Mouse (Mus musculus) adrenal gland, adult (tissue): ENCODE results near the gene Bcar1.

Source experiments
- DNase-seq, 2 experiments: peaks; one replicate each; pipeline ENCODE4 v3.0.0; 2022 to 2023; ENCODE audit warnings: low spot score in 1 of 2; ENCODE audit not compliant: inconsistent age in 2 of 2

Bcar1 gene

GRCm38 (mm10) chr8:111740301-111740711, 3.3 kb downstream of the Bcar1 start:
- DNase-seq, result peak in 1 of 2 experiments; percentile 76

DNA sequence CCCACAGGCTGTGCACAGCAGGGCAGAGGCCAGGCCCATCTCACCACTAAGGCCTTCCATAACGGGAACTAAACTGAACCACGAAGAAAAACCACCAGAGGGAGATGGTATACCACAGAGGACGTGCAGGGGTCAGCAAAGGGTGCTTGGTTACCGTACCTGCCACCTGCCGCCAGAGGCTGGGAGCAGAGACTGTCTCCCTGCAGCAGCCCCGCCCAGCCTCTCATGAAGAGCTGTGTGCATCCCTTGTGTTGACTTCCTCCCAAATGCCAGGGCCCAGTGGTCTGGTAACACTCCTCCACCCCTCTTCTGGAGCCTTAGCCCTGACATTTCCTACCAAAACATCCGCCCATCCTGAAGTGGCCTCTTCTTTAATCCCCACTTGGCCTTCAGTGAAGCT, 4.0 kb downstream of the Bcar1 start:
- peak in 1 of 2 experiments; percentile 65 for DNase-seq

DNA sequence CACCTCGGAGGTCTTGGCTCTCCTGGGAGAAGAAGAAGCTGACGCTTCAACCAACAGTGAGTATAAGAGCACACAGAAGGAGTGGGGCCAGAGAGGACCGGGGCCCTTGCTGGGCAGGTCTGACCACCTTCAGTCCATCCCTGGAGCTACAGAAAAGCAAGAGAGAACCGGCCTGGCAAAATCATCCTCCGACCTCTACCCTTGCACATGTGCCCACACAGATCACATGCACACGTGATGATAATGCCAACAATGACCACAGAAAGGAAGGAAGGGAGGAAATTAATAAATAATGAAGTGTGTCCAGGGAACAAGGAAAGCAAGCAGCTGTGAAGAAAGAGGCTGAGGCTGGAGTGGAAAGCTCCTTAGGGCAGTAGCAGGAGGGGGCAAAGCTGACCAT, 4.7 kb downstream of the Bcar1 start:
- DNase-seq, result peak in 1 of 2 experiments; percentile 49

- peak; percentile 45 to 73 for DNase-seq
Observed at GRCm38 (mm10) chr8:111736321-111736720, 7.3 kb downstream of the Bcar1 start.

DNA sequence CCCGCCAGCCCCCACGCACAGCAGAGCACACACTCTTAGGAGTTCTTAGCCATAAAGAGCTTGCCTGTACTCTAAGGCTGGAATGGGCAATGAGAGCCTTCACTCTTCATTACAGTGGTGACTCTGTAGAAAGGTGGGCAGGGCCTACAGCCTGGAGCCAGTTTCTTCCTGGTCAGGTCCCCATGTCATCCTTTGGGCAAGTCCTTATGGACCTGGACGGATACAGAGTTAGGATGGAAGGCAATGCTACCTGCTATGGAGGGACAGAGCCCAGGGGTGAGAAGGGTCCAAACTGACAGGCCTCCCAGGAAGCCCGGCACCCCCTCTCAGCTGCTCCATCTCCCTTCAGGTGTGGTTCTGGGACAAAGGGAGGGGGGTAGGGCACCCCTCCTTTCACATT, 7.8 kb downstream of the Bcar1 start:
- DNase-seq, result no peak

- peak; percentile 70 to 80 for DNase-seq
Observed at GRCm38 (mm10) chr8:111735335-111735761, 8.3 kb downstream of the Bcar1 start.

- DNase-seq, result peak; percentile 18 to 71
Observed at GRCm38 (mm10) chr8:111734244-111734960, 9.2 kb downstream of the Bcar1 start.

- DNase-seq, result peak in 1 of 2 experiments; percentile 28
Observed at GRCm38 (mm10) chr8:111733581-111734243, 9.9 kb downstream of the Bcar1 start.

GRCm38 (mm10) chr8:111732406-111733085, 11.1 kb downstream of the Bcar1 start:
- peak in 1 of 2 experiments; percentile 77 for DNase-seq

- peak; percentile 98 to 99 for DNase-seq
Observed at GRCm38 (mm10) chr8:111732004-111732403, 11.6 kb downstream of the Bcar1 start.

GRCm38 (mm10) chr8:111731231-111731977, 12.2 kb downstream of the Bcar1 start:
- peak; percentile 47 to 78 for DNase-seq

GRCm38 (mm10) chr8:111729233-111730170, 14.1 kb downstream of the Bcar1 start:
- peak; percentile 86 to 92 for DNase-seq

- DNase-seq, result no peak
Observed at GRCm38 (mm10) chr8:111728481-111728880, 15.1 kb downstream of the Bcar1 start.

DNA sequence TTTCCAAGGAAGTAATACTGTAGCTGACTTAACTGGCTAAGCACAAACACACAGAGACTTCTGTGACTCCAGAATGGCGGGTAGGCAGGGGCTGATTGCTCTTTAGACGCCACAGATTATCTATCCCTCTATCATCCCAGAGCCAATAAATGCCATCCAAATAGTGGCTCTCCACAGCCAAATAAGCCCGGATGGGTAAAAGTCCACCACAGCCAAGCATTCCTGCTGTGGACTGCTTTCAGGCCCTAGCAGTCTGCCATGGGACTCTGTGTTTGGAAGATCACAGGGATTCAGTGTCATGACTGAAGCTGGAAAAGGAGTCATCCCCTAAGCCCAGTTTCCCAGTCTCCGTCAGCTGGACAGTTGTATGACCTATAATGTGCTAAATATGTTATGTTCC, 16.1 kb downstream of the Bcar1 start:
- DNase-seq, result no peak

- DNase-seq, result peak; percentile 92 to 93
Observed at GRCm38 (mm10) chr8:111726102-111726900, 17.3 kb downstream of the Bcar1 start.

- DNase-seq, result no peak
Observed at GRCm38 (mm10) chr8:111725341-111725740, 18.3 kb downstream of the Bcar1 start.

- DNase-seq, result peak in 1 of 2 experiments; percentile 23
Observed at GRCm38 (mm10) chr8:111720115-111720544, 23.5 kb downstream of the Bcar1 start.

GRCm38 (mm10) chr8:111718937-111719336, 24.7 kb downstream of the Bcar1 start:
- peak; percentile 7 to 36 for DNase-seq

GRCm38 (mm10) chr8:111717866-111718265, 25.7 kb downstream of the Bcar1 start:
- DNase-seq, result peak in 1 of 2 experiments; percentile 43
